ENCODE assay signal across 43 mouse cellular contexts in genomic region chr1:85972341-85972740, GRCm38 (mm10). TPM values are rescaled to one million over a fixed set of nuclear protein-coding genes. Genes with fewer than 3 reads are reported as not detected.
"Had no signal": no experiment of that assay in that cellular context is flagged by ENCODE, and none has a peak within 500 bp of the region (broad histone marks: within the 10 kb centered on the region; RNA-seq: fewer than 3 reads in every experiment).

No protein-coding gene starts in this region.

- H3K4me2 ChIP-seq: limb, embryonic 12.5 days; limb, embryonic 13.5 days; limb, embryonic 15.5 days; liver, embryonic 11.5 days; liver, embryonic 12.5 days; liver, embryonic 13.5 days; liver, embryonic 15.5 days; lung, embryonic 14.5 days; lung, embryonic 15.5 days; midbrain, embryonic 11.5 days; midbrain, embryonic 12.5 days; midbrain, embryonic 13.5 days; midbrain, embryonic 15.5 days had no signal

- H3K27me3 ChIP-seq: limb, embryonic 12.5 days; limb, embryonic 13.5 days; limb, embryonic 15.5 days; liver, embryonic 12.5 days; liver, embryonic 13.5 days; liver, embryonic 15.5 days; lung, embryonic 15.5 days; midbrain, embryonic 12.5 days; midbrain, embryonic 13.5 days; midbrain, embryonic 15.5 days had no signal

- H3K4me3 ChIP-seq: left cerebral cortex, adult 2 months; limb, embryonic 10.5 days; limb, embryonic 12.5 days; limb, embryonic 13.5 days; limb, embryonic 15.5 days; liver, embryonic 12.5 days; liver, embryonic 13.5 days; liver, embryonic 15.5 days; lung, embryonic 15.5 days; megakaryocyte, embryonic 14.5 days; midbrain, embryonic 10.5 days; midbrain, embryonic 12.5 days; midbrain, embryonic 13.5 days; midbrain, embryonic 15.5 days; myocyte had no signal

- DNase-seq: left cerebral cortex, postnatal 4 days; liver; liver, embryonic 13.5 days; liver, postnatal 0 days; lung, adult 18-20 months; lung, adult 2 months; lung, embryonic 14.5 days; lung, postnatal 10 days; lung, postnatal 14 days; lung, postnatal 36 days; lung, postnatal 4 days had no signal

- H3K9me3 ChIP-seq: limb, embryonic 10.5 days; limb, embryonic 12.5 days; limb, embryonic 13.5 days; limb, embryonic 15.5 days; liver, embryonic 12.5 days; liver, embryonic 13.5 days; liver, embryonic 15.5 days; lung, embryonic 15.5 days; megakaryocyte, embryonic 14.5 days; midbrain, embryonic 10.5 days; midbrain, embryonic 12.5 days; midbrain, embryonic 13.5 days; midbrain, embryonic 15.5 days had no signal

- H3K36me3 ChIP-seq: limb, embryonic 10.5 days; limb, embryonic 12.5 days; limb, embryonic 13.5 days; limb, embryonic 15.5 days; liver, embryonic 12.5 days; liver, embryonic 13.5 days; liver, embryonic 15.5 days; lung, embryonic 15.5 days; midbrain, embryonic 10.5 days; midbrain, embryonic 12.5 days; midbrain, embryonic 13.5 days; midbrain, embryonic 15.5 days had no signal

- H3K9ac ChIP-seq: limb, embryonic 12.5 days; limb, embryonic 13.5 days; limb, embryonic 15.5 days; liver, embryonic 12.5 days; liver, embryonic 13.5 days; liver, embryonic 14.5 days; liver, embryonic 15.5 days; liver, postnatal 0 days; lung, embryonic 14.5 days; lung, embryonic 15.5 days; midbrain, embryonic 12.5 days; midbrain, embryonic 13.5 days; midbrain, embryonic 15.5 days had no signal

- H3K4me1 ChIP-seq: limb, embryonic 10.5 days; limb, embryonic 12.5 days; limb, embryonic 15.5 days; liver, embryonic 12.5 days; liver, embryonic 13.5 days; liver, embryonic 15.5 days; lung, embryonic 15.5 days; megakaryocyte, embryonic 14.5 days; midbrain, embryonic 10.5 days; midbrain, embryonic 12.5 days; midbrain, embryonic 13.5 days; midbrain, embryonic 15.5 days had no signal

- ATAC-seq: liver, embryonic 12.5 days; liver, postnatal 0 days; lung, postnatal 0 days; midbrain, embryonic 13.5 days; midbrain, embryonic 15.5 days; midbrain, embryonic 16.5 days had no signal

- H3K27ac ChIP-seq: left cerebral cortex, adult 2 months; limb, embryonic 10.5 days; limb, embryonic 12.5 days; limb, embryonic 13.5 days; limb, embryonic 15.5 days; liver, embryonic 12.5 days; liver, embryonic 13.5 days; liver, embryonic 14.5 days; liver, embryonic 15.5 days; lung, embryonic 15.5 days; macrophage; midbrain, embryonic 10.5 days; midbrain, embryonic 12.5 days; midbrain, embryonic 13.5 days; midbrain, embryonic 15.5 days had no signal

RNA-seq across cellular contexts. Expression of gene Gpr55, which starts 11.5 kb away (rescaled TPM):
- total RNA-seq: left cerebral cortex, postnatal 36 days; megakaryocyte progenitor cell, adult 5-6 weeks; megakaryocyte-erythroid progenitor cell, adult 5-6 weeks had no signal
- polyA plus RNA-seq: limb, embryonic 10.5 days; limb, embryonic 11.5 days; limb, embryonic 12.5 days; liver, embryonic 11.5 days; liver, embryonic 12.5 days; lung, embryonic 14.5 days; lung, embryonic 16.5 days; midbrain, embryonic 10.5 days; midbrain, embryonic 11.5 days; myocyte; neural tube, embryonic 11.5 days had no signal

RNA-seq across cellular contexts. Expression of gene 4933407L21Rik, which starts 44.1 kb away (rescaled TPM):
- total RNA-seq: liver, adult 2 months; megakaryocyte progenitor cell, adult 5-6 weeks; megakaryocyte-erythroid progenitor cell, adult 5-6 weeks; monocyte, adult 5-6 weeks had no signal
- polyA plus RNA-seq: limb, embryonic 10.5 days; limb, embryonic 12.5 days; liver, adult 2 months; liver, embryonic 11.5 days; liver, embryonic 12.5 days; liver, embryonic 13.5 days; liver, embryonic 15.5 days; liver, embryonic 16.5 days; lung, adult 2 months; lung, embryonic 14.5 days; macrophage; myocyte; neural tube, embryonic 11.5 days had no signal

RNA-seq across cellular contexts. Expression of gene Spata3, which starts 44.3 kb away (rescaled TPM):
- total RNA-seq: liver, adult 2 months; megakaryocyte progenitor cell, adult 5-6 weeks; megakaryocyte, adult 5-6 weeks; megakaryocyte-erythroid progenitor cell, adult 5-6 weeks; midbrain, postnatal 0 days; monocyte, adult 5-6 weeks had no signal
- polyA plus RNA-seq: limb, embryonic 10.5 days; limb, embryonic 11.5 days; limb, embryonic 12.5 days; limb, embryonic 13.5 days; limb, embryonic 14.5 days; limb, embryonic 15.5 days; liver, adult 2 months; liver, embryonic 11.5 days; lung, embryonic 14.5 days; lung, embryonic 15.5 days; lung, embryonic 16.5 days; lung, postnatal 0 days; macrophage; midbrain, embryonic 10.5 days; midbrain, embryonic 11.5 days; midbrain, embryonic 13.5 days; myocyte; neural tube, embryonic 11.5 days had no signal
